31 mouse cellular contexts compared by ENCODE assay signal in genomic region chr1:173740537-173740936, GRCm38 (mm10). TPM values are rescaled to one million over a fixed set of nuclear protein-coding genes. Genes with fewer than 3 reads are reported as not detected.
DNase-seq lines count a peak whose midpoint lies in the region; ATAC-seq and TF ChIP-seq lines count a peak whose summit lies in the region.
"Had no signal": no experiment of that assay in that cellular context is flagged by ENCODE, and none has a peak within 500 bp of the region (broad histone marks: within the 10 kb centered on the region; RNA-seq: fewer than 3 reads in every experiment).

No protein-coding gene starts in this region.

- no peak for TF ChIP-seq EP300 in lung, postnatal 0 days (IDR thresholded peaks at IDR 0.05)

- TF ChIP-seq CTCF in gastrocnemius, adult 2 months (IDR thresholded peaks at IDR 0.05) = no peak
- TF ChIP-seq CTCF in lung, postnatal 0 days (IDR thresholded peaks at IDR 0.05) = no peak

- intact Hi-C loops in gastrocnemius, adult 2 months (cut with DNase I) = no loop called here
- intact Hi-C loops in gastrocnemius, postnatal 14 days (cut with DNase I; ENCODE audit: low total_unique reads) = no loop called here

- H3K4me3 ChIP-seq in gastrocnemius, adult 2 months = peak overlapping the region; percentile 67
- no peak overlapping the region for H3K4me3 ChIP-seq in lung, postnatal 0 days (ENCODE audit: low read depth, low read length)
- peak overlapping the region; percentile 76 for H3K4me3 ChIP-seq in megakaryocyte, embryonic 14.5 days (replicated peaks)
- H3K4me3 ChIP-seq: embryonic facial prominence, embryonic 10.5 days; embryonic facial prominence, embryonic 13.5 days; erythroblast, embryonic 14.5 days; forebrain, embryonic 12.5 days; forebrain, embryonic 15.5 days; heart, embryonic 15.5 days; hindbrain, embryonic 10.5 days; hindbrain, embryonic 13.5 days; intestine, embryonic 15.5 days had no signal

- DNase-seq in gastrocnemius, adult 2 months = no peak
- DNase-seq in gastrocnemius, postnatal 14 days = no peak
- DNase-seq in lung, postnatal 25 days (ENCODE audit: low spot score) = peak; percentile 7
- DNase-seq in lung, postnatal 0 days (ENCODE audit: low spot score) = no peak
- DNase-seq in frontal cortex, adult 2 months (ENCODE audit: extremely low spot score in 1 of 2, low spot score in 1 of 2) = no peak
- DNase-seq in thymus, postnatal 14 days = no peak
- DNase-seq: adrenal gland, postnatal 10 days; adrenal gland, postnatal 36 days; cerebellum, adult 11-12 months; cerebellum, adult 8-10 months; cerebellum, postnatal 10 days; cerebellum, postnatal 36 days; embryo, embryonic 11 days; gastrocnemius, postnatal 36 days; heart, postnatal 10 days; heart, postnatal 36 days had no signal

- no peaks in the 10 kb centered on the region for H3K27me3 ChIP-seq in lung, postnatal 0 days (replicated peaks; ENCODE audit: insufficient read depth, low read length)
- H3K27me3 ChIP-seq in megakaryocyte, embryonic 14.5 days (replicated peaks) = no peaks in the 10 kb centered on the region
- H3K27me3 ChIP-seq: embryonic facial prominence, embryonic 13.5 days; forebrain, embryonic 12.5 days; forebrain, embryonic 15.5 days; heart, embryonic 15.5 days; hindbrain, embryonic 13.5 days; intestine, embryonic 15.5 days; Patski had no signal

- peak overlapping the region; percentile 85 for H3K27ac ChIP-seq in gastrocnemius, adult 2 months
- H3K27ac ChIP-seq in lung, postnatal 0 days (ENCODE audit: low read length) = no peak overlapping the region
- H3K27ac ChIP-seq: embryonic facial prominence, embryonic 10.5 days; embryonic facial prominence, embryonic 13.5 days; forebrain, embryonic 12.5 days; forebrain, embryonic 15.5 days; heart, embryonic 15.5 days; hindbrain, embryonic 10.5 days; hindbrain, embryonic 13.5 days; intestine, embryonic 15.5 days had no signal

- no peak overlapping the region for H3K9ac ChIP-seq in lung, postnatal 0 days (replicated peaks; ENCODE audit: low read depth)
- H3K9ac ChIP-seq: embryonic facial prominence, embryonic 13.5 days; forebrain, embryonic 12.5 days; forebrain, embryonic 15.5 days; heart, embryonic 15.5 days; hindbrain, embryonic 13.5 days; intestine, embryonic 15.5 days had no signal

- no peak overlapping the region for H3K4me2 ChIP-seq in lung, postnatal 0 days (replicated peaks; ENCODE audit: low read depth, low read length)
- H3K4me2 ChIP-seq: embryonic facial prominence, embryonic 13.5 days; forebrain, embryonic 12.5 days; forebrain, embryonic 15.5 days; heart, embryonic 11.5 days; heart, embryonic 15.5 days; hindbrain, embryonic 13.5 days; intestine, embryonic 15.5 days had no signal

- no peak for ATAC-seq in lung, postnatal 0 days
- peak; percentile 54 for ATAC-seq in granulocyte monocyte progenitor cell, adult 5-6 weeks (replicated peaks; ENCODE audit: poor library complexity, severe bottlenecking)
- ATAC-seq: forebrain, embryonic 15.5 days; hindbrain, embryonic 16.5 days; intestine, embryonic 15.5 days; Patski had no signal

- no peaks in the 10 kb centered on the region for H3K9me3 ChIP-seq in lung, postnatal 0 days (ENCODE audit: low read length)
- H3K9me3 ChIP-seq in megakaryocyte, embryonic 14.5 days = no peaks in the 10 kb centered on the region
- H3K9me3 ChIP-seq: embryonic facial prominence, embryonic 10.5 days; embryonic facial prominence, embryonic 13.5 days; forebrain, embryonic 12.5 days; forebrain, embryonic 15.5 days; heart, embryonic 15.5 days; hindbrain, embryonic 10.5 days; hindbrain, embryonic 13.5 days; intestine, embryonic 15.5 days had no signal

- H3K36me3 ChIP-seq in lung, postnatal 0 days (ENCODE audit: insufficient read depth, low read length) = no peaks in the 10 kb centered on the region
- no peaks in the 10 kb centered on the region for H3K36me3 ChIP-seq in megakaryocyte, embryonic 14.5 days (replicated peaks; ENCODE audit: low read length)
- H3K36me3 ChIP-seq: embryonic facial prominence, embryonic 10.5 days; embryonic facial prominence, embryonic 13.5 days; forebrain, embryonic 12.5 days; forebrain, embryonic 15.5 days; G1E; heart, embryonic 15.5 days; hindbrain, embryonic 10.5 days; hindbrain, embryonic 13.5 days; intestine, embryonic 15.5 days had no signal

- H3K4me1 ChIP-seq in lung, postnatal 0 days (ENCODE audit: insufficient read depth, low read depth, low read length) = no peaks in the 10 kb centered on the region
- no peaks in the 10 kb centered on the region for H3K4me1 ChIP-seq in megakaryocyte, embryonic 14.5 days
- H3K4me1 ChIP-seq: embryonic facial prominence, embryonic 10.5 days; embryonic facial prominence, embryonic 13.5 days; forebrain, embryonic 12.5 days; forebrain, embryonic 15.5 days; heart, embryonic 15.5 days; hindbrain, embryonic 10.5 days; hindbrain, embryonic 13.5 days; intestine, embryonic 15.5 days had no signal

RNA-seq across cellular contexts. Expression of gene Ifi207, which starts 1.0 kb away (rescaled TPM):
- total RNA-seq in gastrocnemius, adult 2 months (2021) = 1 to 10 TPM; 3.2 to 6.6 TPM
- 1 to 10 TPM; 1.5 to 4.3 TPM for total RNA-seq in gastrocnemius, postnatal 14 days (2021)
- 1.4 and 1.5 TPM in 2 replicates for polyA plus RNA-seq in lung, postnatal 0 days (2015; fragmentation: Nextera tagmentation; extraction: Ambion mirVana)
- not detected in 2 replicates for total RNA-seq in granulocyte monocyte progenitor cell, adult 5-6 weeks (2014; fragmentation: Nextera tagmentation)
- total RNA-seq in granulocyte monocyte progenitor cell, adult 5-6 weeks (2017) = 0.41 and 1.1 TPM in 2 replicates
- polyA plus RNA-seq in megakaryocyte, embryonic 14.5 days (2012; ENCODE audit: insufficient read depth, low replicate concordance) = 2.0 TPM in 1 of 2 replicates, not detected in the other
- 0.34 and 0.38 TPM in 2 replicates for polyA plus RNA-seq in frontal cortex, adult 2 months (2012; rRNA removed)
- polyA plus RNA-seq: erythroblast, embryonic 14.5 days; G1E had no signal

RNA-seq across cellular contexts. Expression of gene Ifi204, which starts 26.2 kb away (rescaled TPM):
- 1 to 10 TPM; 2.6 to 4.4 TPM for total RNA-seq in gastrocnemius, adult 2 months (2021)
- 1 to 10 TPM; 2.1 to 4.1 TPM for total RNA-seq in gastrocnemius, postnatal 14 days (2021)
- 1.5 and 1.9 TPM in 2 replicates for polyA plus RNA-seq in lung, postnatal 0 days (2015; fragmentation: Nextera tagmentation; extraction: Ambion mirVana)
- 2.1 and 5.1 TPM in 2 replicates for total RNA-seq in granulocyte monocyte progenitor cell, adult 5-6 weeks (2014; fragmentation: Nextera tagmentation)
- total RNA-seq in granulocyte monocyte progenitor cell, adult 5-6 weeks (2017) = 7.9 and 10.9 TPM in 2 replicates
- 0.43 TPM in 1 of 2 replicates, not detected in the other for polyA plus RNA-seq in megakaryocyte, embryonic 14.5 days (2012; ENCODE audit: insufficient read depth, low replicate concordance)
- polyA plus RNA-seq in frontal cortex, adult 2 months (2012; rRNA removed) = 0.13 and 0.54 TPM in 2 replicates
- total RNA-seq: G1E had no signal
- polyA plus RNA-seq: erythroblast, embryonic 14.5 days; G1E had no signal
